Mouse (Mus musculus): Measurements from ENCODE around the gene Speg.

DNA sequence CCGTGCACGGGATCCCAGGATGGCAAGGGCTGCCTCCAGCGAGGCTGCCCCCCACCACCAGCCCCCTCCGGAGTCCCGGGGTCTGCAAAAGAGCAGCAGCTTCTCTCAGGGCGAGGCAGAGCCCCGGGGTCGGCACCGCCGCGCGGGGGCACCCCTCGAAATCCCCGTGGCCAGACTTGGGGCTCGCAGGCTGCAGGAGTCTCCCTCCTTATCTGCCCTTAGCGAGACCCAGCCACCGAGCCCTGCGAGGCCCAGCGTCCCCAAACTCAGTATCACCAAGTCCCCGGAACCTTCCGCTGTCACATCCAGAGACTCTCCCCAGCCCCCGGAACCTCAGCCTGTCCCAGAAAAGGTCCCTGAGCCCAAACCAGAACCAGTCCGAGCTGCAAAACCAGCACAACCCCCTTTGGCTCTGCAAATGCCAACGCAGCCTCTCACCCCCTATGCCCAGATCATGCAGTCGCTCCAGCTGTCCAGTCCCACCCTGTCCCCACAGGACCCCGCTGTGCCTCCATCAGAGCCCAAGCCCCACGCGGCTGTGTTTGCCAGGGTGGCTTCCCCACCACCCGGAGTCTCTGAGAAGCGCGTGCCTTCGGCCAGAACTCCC, 47.2 kb downstream of the Speg start:
- TF ChIP-seq EP300 (IDR thresholded peaks at IDR 0.05; ENCODE audit: insufficient read depth, low read depth, low read length) (no peak), CTCF (IDR thresholded peaks at IDR 0.05; ENCODE audit: low read depth, low read length) (no peak)

Measured in ES-Bruce4 (cell line).